Mouse (Mus musculus) G1E-ER4 (cell line): ENCODE measurements around the gene Neo1. TPM values are rescaled to one million over a fixed set of nuclear protein-coding genes. Genes with fewer than 3 reads are reported as not detected.

Source experiments
- GATA1 ChIP-seq: IDR thresholded peaks from one replicate; pipeline ENCODE4 v1.8.0; 2012; ENCODE audit warnings: low read length, inconsistent platforms
- polyA plus RNA-seq: library from polyadenylated mRNA; stranded (reverse); fragments of >175 nt; gene quantifications from 2 replicates; pipeline ENCODE4 v1.2.3, GENCODE M21; 2012

Neo1 gene
- polyA plus RNA-seq, 1 experiment, result not detected

DNA sequence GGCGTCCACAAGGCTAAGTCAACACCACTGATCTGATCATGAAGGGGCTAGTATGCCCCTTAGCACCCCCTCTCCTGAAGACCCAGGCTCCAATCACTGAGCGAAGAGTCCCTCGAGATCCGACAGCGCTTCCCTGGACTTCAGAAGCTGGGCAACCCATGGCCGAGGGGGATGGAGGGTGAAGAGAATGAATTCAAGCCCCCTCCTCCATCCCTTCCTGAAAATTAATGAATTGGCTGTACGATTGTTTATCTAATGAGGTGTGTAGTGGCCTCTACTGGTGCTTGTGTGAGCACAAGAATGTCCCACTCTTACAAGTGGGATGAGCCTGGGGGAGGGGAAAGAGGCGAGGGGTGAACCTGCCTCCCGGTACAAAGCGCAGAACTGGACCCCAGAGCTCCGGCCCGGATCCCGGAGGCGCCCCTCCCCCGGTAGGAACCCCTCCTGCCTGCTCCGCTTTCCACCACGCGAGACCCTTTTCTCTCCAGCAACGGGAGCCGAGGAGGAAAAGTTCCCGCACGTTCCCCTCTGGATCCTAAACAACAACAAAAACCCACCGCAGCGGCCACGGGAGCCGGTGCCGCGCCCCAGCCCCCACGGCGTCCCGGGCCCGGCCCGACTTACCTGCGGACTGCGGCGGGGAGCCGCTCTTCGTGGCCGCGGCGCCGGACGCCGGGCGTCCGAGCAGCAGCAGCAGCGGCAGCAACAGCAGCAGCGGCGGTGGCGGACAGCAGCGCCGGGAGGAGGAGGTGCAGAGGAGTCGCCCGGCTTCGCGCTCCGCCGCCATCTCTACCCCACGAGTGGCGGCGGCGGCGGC lies 691 bp downstream of the Neo1 start:
- no peak for TF ChIP-seq GATA1

DNA sequence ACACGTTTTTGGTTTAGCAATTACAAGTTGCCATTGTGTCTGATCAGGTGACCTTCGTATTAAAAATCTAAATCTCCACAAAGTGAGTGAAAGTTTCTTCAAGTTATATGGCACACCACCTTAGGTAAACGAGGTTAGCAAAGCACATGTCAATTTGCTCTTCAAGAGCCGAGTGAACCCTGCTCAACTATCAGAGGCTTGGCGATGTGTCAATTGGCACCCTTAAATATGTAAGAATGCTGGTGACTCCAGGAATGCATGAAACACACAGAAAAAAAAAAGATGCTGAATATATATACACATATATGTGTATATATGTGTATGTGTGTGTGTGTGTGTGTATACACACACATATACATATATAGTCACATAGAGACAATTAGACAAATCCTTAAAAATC lies 1.4 kb downstream of the Neo1 start:
- TF ChIP-seq GATA1, result no peak

DNA sequence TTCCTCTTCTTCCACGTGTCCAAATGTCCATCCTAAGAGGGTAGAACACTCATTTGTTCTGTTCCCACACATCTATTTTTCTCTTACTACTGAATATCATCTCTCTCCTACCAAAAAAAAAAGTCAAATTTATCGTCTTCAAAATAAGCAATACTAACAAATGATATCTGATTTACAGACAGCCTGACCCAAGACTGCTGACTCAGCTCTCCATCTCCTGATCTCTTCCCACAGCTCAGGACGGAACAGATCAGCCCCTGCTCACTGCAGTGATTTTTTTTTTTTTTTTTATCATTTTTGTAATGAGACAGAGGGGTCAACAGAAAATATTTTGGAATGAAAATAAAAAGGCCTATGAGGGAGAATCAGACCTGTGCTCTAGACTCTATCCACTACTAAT lies 2.7 kb downstream of the Neo1 start:
- no peak for TF ChIP-seq GATA1

DNA sequence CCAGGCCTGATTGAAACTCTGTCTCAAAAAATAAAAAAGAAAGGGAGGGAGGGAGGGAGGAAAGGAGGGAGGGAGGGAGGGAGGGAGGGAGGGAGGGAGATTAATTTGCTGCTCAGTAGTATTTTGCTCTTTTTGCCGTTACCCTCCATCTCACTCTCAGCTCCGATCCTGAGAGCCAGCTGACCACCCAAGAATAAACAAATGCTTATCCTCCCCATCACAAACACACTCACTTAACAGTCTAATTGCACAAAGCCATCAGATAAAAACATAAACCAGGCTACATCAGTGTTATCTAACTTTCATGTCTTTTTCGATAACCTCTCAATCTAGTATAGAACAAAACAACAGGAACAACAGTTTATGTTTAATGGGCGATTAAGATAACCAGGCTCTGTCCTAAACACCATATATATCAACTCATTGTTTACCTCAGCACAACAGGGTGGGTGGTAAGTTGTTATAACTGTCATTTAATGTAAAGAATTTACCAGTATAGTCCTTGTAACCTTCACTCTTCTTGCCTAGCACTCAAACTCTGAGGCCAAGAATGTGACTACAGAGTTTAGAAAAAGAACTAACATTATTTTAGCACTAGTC lies 11.9 kb downstream of the Neo1 start:
- no peak for TF ChIP-seq GATA1

DNA sequence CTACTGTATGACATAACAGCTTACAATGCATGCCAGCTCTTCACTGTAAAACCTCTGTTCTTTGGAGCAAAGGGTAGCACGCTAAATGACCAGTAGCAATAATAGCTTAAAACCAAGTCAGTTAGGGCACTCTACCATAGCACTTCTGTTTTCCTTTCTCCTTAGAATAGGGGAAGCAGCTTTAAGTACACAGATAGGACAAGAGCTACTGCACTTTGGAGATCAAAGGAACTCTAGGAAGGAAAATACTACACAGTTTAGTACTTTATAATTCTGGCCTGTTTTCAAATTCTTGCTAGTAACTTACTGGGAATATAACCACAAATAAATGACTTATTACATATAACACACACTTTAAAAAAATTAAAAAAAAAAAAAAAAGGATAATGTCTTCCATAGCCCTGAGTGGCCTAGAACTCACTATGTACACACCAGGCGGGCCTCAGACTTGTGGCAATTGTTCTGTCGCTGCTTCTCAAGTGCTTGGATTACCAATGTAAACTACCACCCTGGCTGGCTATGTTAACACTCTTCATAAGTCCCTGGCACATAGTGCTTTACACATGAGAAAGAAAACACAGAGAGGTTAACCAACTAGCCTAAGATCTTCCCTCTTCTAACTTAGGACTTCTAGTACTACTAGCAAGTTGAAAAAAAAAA lies 20.1 kb downstream of the Neo1 start:
- no peak for TF ChIP-seq GATA1

DNA sequence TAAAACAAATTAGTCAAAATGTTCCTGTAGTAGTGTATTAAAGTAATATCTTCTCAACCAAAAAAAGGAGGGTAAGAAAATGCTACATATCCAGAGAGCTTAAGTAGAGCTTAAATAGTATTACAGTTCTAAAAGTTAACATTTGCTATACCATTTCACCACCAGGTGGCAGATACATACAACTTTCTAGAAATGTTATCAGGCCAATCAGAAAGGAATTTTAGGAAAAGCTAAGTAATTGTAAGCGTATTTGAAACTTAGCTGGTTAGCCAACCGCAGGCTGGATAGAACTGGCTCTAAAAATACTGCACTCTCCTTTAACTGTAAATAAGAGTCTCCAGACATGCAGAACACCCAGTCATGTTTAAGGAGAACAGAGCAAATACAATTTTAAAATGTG lies 22.9 kb downstream of the Neo1 start:
- no peak for TF ChIP-seq GATA1

DNA sequence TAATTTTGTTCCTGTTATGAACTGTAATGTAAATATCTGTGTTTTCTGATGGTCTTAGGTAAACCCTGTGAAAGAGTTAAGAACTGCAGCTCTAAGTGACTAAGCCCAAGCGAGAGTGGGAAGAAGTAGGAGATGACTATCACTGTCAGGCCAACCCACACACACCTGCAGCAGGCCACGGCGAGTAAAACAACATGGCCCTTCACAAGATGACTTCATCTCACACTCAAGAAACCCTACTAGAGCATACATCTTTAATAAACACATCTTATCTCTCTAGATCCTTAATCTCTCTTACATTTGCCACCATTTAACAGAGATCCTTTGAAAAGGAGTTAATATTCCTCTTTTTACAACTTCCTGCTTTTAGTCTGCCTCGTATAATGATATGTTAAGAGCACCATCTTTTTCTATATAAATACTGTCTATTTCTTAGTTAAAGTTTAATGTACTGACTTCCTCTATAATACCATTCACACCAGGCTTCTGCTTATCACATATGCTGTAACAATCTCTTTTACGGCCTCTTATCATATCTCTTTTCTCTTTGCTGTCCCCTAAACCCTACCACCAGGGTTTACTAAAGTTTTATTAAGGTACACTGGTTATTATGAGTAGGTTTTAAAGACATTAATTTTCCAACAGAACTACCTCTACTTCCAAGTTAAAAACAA lies 46.8 kb downstream of the Neo1 start:
- TF ChIP-seq GATA1, result no peak

DNA sequence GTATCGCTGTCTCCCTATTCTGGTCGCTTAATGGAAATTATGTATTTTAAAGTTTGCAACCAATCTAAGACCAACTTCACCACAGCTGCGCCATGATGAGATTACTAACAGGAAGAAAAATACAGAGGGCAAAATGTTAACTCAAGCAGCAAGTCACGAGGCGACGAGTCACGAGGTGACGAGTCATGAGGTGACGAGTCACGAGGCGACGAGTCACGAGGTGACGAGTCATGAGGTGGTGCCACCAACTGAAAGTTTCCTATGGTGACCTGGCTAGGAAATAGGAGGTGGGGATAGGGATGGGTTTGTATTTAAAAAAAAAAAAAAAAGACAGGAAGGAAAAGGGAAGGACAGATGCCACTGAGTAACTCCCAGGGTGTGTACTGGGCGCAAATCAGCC lies 57.2 kb downstream of the Neo1 start:
- TF ChIP-seq GATA1, result no peak

DNA sequence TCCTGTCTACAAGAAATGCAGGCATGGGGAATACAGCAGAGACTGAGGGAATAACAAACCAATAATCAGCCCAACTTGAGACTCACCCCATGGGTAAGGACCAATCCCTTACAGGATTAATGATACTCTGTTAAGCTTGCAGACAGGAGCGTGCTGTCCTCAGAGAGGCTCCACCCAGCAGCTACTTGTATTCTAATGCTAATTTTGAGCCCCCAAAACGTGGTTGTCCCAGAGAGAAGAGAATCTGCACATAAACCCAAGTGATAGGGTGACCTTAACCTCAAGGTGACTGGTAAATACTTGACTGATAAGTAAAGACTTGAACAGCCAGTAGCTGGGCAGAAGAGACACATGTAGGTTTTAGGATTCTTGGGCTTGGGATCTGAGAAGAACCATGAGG lies 68.9 kb downstream of the Neo1 start:
- no peak for TF ChIP-seq GATA1

DNA sequence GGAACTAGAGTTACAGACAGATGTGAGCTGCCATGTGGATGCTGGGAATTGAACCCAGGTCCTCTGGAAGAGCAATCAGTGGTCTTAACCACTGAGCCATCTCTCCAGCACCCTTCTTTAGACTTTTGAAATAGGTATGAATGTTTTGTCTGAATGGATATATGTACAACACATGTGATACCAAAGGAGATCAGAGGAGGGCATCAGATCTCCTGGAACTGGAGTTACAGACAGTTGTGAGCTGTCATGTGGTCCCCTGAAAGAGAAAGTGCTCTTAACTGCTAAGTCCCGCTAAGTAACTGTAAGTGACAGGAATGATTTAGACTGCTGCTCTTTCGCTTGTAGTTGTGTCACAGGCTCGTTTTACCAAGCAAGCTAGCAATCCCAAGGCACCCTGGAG lies 80.7 kb downstream of the Neo1 start:
- TF ChIP-seq GATA1, result no peak

DNA sequence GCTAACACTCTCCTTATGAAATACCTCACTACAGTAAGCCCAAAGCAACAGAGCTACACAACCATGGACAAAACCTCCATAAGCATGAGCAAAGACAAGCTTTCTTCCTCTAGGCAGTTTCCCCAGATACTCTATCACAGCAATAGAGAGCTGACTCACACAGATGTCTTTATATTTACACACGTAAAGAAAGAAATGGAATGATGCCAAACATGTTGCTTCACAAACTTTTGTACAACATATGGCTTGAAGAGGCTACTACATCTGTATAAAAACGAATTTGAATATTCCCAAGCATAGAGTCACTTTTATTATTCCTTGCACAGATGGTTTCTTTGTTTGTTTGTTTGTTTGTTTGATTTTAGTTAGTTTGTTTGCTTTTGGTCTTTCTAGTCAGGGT lies 101.5 kb downstream of the Neo1 start:
- TF ChIP-seq GATA1, result no peak

DNA sequence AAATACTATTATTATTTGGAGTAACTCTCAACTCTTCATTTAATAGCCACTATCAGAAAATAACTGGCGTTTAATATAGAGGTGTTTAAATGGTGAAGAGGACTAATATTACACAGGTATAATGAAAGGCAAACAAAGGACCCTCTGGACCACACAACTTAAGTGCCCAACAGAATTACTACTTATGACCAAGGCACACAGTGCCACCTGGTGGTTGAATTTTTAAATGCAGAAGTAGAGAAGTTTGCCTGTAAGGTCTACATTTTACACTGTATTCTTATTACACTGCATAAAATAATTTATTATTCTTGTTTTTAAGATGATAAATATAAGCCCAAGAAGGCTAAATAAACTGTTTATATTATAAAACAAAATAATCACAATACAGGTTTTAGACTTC lies 108.1 kb downstream of the Neo1 start:
- no peak for TF ChIP-seq GATA1

DNA sequence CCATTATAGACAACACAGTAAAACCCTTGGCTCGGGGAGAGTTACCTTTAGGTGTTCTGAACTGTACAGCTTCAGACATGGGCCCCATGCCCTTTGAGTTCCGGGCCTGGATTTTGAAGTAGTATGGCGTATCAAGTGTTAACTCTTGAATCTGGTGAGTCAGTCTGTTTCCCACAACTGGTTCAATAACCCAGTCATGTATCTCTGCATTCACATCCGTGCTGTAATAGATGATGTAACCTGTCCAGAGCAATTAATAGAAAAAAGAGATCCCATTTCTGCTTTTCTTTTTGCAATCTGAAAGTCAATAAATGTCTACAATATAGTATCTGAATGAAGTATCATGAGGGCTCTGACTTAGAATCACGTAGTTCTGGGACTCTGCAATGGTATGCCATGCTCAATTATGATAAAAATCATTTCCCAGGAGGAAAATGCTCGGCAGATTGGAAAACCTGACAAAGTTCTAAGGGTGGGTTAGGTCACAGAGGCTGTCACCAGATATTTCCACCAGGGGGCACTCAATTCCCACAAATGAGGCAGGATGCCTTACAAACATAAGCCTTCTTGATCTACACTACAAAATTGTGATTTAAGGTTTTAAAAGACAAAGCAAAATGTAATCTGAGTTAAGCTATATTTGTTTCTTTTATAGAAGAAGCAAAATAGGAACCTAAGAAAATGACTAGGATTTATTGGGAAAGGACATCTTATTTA lies 133.2 kb downstream of the Neo1 start:
- TF ChIP-seq GATA1, result no peak

DNA sequence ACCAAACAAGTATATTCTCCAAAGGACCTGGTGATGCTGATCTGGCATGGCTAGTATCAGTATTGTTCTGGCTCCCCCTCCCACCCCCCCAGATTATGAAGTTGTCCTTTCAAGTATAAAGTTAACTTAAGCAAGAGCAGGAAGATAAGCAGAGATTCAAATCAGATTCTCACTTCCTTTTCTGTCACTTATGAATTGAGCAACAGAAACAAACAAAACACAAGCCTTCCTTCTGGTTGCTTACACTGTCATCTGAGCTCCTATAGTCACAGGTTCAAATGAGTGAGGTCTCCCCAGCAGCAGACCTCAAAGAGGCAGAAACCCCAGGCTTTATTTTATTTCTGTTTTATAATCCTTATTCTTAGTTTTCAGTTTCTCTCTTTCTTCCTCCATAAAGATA lies 136.6 kb downstream of the Neo1 start:
- TF ChIP-seq GATA1, result no peak

DNA sequence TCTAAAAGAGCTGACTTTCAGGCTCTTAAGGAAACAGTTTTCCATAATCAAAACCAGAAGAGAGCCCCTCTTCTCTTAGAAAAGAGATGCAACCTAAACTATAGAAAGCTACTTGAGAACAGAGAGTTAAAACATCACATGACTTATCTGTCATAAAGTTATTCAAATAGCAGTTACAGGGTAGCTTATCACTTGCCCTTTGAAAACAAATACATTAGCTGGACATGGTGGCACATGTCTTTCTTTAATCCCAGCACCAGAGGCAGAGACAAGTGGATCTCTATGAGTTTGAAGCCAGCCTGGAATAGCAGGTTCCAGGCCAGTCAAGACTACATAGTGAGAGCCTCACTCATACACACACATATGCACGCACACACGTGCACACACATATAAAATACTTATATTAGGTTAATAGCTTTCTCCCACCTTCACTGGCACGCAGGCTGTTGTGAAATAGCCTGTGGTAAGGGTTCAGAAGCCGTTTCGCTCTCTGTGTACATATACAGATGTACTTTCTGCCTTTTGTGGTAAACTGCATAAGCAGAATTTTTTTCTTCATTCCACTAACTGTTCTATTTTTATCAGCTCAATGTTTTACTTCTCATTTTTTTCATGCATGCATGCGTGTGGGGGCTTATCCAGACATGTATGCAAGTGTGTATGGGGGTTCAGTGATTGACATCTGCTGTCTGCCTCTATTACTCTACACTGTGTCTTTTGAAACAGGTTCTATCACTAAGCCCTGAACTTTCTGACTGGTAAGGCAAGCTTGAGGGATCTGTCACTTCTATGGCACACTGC lies 144.2 kb downstream of the Neo1 start:
- no peak for TF ChIP-seq GATA1
